Mouse (Mus musculus): Measurements from ENCODE around the gene BC005624.
"Not testable (repeated sequence)": the region's sequence is repeated elsewhere in the genome, so short reads cannot be mapped to it uniquely, and the experiment has no call there.

The BC005624 gene

DNA sequence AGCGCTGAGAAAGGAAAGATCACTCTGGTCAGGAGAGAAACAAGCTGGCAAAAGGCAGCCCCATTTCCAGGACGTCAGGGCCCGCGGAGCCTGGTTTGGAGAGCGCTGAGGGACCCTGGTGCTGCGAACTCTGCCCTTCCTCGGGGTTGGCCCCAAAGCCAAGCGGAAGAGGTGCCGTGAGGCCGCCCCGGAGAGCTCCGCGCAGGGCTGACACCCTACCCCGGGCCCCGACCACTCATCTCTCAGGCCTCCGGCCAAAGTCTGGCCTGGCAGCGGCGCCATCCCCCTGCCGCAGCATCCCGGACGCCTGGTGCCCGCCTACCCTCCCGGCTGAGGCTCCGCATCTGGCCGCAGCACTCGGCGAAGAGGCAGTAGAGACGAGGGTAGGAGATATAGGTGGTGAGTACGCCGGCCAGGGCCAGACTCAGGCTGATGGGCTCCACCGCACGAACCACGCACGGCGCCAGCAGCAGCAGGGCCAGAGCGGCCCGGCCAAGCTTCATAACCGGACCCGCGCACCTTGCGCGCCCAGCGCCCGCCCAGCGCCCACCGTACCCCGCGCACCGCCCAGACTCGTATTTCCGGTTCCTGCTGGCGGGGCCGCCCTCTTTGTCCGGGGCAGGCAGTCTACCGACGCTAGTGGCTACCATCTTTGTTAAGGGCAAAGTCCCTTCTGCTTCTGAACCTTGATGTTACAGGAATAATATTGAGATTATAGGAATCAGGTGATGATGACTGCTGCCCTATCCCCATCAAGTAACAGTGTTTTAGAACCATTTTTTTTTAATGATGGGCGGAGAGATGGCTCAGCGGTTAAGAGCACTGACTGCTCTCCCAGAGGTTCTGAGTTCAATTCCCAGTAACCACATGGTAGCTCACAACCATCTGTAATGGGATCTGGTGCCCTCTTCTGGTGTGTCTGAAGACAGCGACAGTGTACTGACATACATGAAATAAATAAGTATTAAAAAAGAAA lies 14.4 kb downstream of the BC005624 start, which contains the start of gene Tor1a:
Tor1a (minus strand) TSS at position 582 of the 976 bp plus-strand sequence.
- peak; percentile 87 for DNase-seq

DNA sequence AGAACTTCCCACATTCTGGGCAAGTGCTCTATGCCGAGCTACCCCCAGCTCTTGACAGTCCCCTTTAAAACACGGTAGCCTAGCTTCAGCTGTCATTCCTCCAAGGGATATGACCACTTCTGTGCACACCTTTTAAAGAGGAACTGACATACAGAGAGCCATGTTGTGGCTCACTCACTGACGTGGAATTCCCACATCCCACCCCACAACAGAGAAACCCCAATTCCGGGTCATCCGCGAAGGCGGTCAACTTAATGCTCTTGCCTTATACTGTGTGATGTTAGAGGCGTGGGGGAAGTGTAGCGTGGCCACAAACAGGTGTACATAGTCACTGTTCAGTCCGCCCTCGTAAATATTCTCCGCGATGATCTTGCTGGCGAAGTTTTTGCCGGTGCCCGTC lies 15.2 kb downstream of the BC005624 start:
- no peak for DNase-seq

DNA sequence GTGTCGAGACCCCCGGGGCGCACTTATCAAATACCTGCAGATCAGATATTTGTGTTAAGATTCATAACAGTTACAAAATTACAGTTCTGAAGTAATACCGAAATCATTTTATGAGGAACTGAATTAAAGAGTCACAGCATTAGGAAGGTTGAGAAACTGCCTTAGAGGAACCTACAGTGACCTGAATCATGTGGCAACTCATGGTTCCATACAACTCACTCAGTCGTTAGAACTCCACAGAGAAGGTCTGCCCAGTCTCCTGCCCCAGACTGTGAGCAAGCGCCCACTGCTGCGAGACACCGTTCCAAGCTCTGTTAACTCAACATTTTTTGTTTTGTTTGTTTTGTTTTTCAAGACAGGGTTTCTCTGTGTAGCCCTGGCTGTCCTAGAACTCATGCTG lies 16.4 kb downstream of the BC005624 start:
- DNase-seq = no peak

DNA sequence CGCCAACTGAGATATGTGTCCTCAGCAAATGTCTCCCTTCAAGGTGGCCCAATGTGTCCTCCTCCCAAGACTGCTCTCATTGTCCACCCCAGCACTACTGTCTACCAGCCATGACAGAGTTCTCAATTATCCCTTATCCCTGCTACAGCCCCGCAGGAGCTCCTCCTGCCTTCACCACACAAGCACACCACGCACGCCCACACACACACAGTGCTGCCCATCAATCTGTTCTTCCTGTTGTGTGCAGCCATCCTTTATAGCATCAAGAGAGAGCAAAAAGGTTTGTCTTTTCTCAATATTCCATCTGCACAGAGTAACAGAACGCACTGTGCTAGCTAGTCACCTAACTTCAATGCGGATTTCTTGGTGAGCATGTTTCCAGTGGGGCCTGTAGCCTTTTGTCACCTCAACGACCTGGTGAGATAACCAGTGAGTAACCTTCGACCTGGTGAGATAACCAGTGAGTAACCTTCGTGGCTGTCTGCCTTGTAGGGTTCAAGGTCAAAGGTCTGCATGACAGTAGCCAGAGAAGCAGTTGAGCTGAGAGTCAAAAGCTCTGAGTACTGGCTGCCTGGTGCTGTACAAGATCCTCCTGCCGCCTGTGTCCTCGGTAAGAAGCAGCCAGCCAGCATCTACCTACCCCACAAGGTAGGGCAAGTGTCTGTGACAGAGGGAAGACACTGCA lies 19.3 kb downstream of the BC005624 start:
- no peak for DNase-seq

DNA sequence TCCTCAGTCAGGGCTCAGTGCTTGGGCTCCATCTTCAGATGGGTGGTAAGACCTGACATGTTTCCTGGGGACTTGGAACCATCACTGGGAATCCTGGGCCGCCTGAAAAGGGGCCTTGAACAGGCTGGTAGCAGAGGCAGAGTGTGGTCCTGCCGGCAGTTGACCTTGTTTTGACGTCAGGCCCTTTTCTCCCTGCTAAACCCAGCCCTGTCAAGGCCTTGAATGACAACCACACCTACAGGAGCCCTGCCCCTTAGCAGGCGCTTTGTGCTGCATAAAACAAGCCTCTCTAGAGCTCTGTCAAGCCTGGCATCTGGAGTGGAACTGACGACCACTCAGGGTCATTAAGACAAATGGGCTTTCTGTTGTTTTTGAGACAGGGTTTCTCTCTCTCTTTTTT lies 22.1 kb downstream of the BC005624 start:
- no peak for DNase-seq

DNA sequence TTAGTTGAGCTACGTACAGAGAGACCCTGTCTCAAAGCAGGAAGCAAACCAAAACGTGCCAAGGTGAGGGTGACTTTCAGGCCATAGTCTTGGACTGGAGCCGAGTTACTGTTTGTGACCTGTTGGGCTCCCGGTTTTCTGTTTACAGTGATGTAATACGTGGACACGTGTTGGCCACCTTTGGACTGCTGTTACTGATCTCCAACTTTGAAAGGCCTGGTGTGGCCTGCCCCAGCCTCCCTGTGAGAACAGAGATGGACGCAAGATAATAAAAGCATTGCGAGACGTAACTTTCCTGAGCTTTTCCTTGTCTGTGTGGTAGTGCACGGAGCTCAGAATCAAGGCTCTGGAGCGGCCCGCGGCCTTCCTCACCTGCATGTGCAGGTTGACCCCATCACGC lies 23.3 kb downstream of the BC005624 start:
- DNase-seq = no peak

DNA sequence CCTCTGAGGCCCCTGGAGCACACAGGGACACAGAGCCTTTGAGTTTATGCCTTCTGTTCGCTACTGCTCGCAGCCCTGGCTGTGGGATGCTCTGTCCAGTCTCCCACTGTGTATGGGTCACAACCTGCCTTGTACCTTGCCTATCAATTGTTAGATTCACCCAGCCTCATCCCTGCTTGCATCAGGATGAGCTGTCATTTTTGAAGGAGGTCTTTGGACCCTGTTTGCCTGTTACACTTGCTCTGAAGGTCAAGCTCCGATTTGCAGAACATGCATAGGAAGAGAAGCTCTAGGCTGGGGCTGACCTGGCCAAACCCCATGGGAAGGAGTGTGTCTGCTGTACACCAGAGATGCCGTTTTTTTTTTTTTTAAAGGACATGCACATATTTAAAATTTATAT lies 24.5 kb downstream of the BC005624 start:
- DNase-seq = no peak

DNA sequence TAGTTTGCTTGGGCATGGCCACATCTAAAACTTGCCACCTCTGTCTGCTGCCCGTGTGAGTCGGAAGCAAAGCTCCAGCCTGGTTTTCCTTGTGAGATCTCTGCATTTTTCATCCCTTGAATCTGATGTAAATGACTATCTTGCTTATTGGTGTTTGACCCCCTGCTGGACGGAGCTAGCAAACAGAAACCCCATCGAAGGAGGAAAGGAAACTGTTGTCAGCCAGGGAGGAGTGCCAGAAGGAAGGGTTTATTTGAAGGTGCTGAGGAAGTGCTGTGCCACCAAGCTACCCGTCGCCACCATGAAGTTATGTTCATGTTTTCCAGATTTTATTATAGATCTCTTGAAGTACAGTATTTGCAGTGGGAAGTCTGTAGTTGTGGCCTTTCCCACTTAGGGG lies 27.2 kb downstream of the BC005624 start:
- no peak for DNase-seq

DNA sequence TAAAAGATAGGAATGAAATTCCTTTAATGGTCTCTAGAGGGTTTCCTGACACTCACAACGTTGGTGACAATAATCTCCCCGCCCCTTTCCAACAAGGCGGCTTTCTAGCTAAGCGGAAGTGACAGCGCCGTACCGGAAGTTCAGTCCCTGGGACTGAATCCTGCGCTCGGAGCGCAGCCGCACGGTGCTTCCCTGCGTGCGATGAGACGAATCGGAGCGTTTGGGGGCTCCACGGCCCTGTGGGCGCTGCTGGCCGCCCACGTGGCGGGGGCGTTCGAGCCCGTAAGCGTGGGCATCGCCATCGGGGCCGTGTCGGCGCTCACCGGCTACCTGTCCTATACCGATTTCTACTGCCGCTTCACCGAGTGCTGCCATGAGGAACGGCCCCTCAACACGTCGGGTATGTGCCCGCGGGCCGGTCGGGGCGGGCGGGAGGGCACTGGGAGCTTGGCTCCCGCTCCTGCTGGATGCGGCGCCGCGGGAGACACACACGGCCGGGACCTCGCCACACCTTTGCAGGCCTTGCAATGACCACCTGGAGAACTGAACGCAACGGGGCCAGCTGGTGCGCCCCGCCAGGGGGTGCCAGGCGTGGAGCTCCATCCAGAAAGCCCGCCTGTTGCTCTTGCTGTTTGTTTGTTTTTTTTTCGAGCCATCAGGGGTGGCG lies 29.0 kb downstream of the BC005624 start, which contains the start of gene Tor1b:
Tor1b (plus strand) TSS at position 136 of the 667 bp plus-strand sequence.
- DNase-seq = peak; percentile 78

DNA sequence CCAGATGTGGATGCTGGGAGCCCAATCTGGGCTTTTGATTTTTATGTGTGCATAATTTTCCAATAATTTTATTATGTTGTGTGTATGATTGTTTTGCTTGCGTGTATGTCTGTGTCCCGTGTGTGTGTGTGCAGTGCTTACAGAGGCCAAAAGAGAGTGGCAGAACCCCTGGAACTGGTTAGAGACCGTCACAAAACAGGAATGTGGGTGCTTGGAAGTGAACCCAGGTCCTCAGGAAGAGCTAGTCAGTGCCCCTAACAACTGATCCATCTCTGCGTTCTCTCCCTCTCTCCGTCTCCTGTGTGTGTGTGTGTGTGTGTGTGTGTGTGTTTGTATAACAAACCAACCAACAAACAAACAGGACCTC lies 29.6 kb downstream of the BC005624 start:
- no peak for DNase-seq

DNA sequence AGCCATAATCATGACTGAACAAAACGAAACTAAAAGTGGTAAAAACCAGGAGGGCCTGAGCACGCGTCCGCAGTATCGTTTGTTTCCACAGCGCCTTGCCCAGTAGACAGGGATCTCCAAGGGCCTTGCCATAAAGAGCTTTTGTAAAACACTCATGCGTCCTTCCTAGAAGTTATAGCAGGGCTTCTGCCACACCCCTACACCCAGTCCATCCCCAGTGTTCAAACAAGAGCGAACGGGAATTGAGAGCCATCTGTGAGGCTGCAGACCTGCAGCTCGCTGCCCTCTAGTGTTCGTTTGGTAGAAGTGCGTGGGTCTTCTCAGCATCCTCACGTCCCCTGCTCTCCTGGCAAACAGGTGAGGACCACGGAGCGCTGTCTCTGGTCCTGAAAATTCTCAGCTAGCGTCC lies 39.4 kb downstream of the BC005624 start:
- DNase-seq = peak; percentile 43

DNA sequence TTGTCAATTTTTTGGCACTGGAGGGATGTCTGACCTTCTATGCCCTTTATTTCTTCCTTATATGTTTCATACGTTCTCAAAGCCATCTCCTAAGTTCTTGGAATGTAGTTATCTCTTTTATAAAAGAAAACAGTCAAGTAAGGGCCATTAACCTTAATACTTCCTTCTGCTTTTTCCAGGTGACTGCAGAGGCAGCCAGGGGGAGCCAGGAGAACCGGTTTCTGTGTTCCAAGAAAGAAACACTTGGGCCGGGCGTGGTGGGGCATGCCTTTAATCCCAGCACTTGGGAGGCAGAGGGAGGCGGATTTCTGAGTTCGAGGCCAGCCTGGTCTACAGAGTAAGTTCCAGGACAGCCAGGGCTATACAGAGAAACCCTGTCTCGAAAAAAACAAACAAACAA lies 39.9 kb downstream of the BC005624 start:
- DNase-seq = not testable (repeated sequence)

DNA sequence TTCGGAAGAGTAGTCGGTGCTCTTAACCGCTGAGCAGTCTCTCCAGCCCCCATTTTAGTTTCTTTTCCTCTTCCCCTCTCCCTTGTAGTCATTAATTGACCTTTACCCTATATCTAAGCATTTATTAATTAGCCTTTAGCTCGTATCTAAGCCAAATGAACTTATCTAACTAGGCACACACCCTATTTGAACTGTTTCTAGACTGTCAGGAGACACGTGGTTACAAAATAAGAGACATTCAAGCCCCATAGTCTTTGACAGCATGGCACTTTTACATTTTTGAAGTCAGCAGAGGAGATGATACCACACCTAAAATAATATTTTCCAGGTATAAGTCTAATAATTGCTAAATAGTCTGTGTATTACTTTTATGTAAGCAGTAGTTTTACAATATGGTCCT lies 40.4 kb downstream of the BC005624 start:
- DNase-seq = no peak

DNA sequence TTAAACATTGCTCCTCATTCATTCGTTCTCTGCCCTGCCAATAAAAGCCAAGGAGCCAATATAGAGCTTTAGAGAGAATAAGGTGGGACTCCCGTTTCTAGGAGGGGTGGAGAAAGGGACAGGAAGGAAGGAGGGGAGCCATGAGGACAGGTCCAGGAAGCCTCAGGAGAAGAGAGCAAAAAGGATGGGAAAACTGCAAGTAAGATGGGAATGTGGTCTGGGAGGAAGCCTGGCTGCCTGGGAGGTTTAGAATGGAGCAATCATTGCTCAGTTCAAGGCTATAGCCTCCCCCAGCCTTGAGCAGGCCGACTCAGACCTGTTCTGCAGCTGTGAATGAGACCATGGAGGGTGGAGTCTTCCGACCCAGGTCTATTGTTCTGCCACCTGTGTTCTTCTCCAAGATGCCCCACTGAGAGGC lies 43.4 kb downstream of the BC005624 start:
- no peak for DNase-seq

DNA sequence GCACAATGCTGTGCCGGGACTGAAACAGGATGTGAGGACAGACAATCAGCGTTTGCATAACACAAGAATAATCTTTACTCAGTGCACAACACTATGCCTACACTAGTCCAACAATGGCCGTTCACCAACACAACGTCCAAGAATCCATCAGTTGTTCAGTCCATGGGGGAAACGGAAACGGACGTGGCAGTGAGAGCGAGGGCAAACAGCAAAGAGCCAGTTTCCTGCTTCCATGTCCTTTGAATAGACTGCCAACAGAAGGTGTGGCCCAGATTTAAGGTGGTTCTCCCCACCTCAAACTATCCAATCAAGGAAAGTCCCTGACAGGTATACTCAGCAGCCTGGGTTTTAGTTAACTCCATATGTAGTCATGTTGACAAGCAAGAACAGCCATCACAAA lies 44.3 kb downstream of the BC005624 start:
- DNase-seq = no peak

DNA sequence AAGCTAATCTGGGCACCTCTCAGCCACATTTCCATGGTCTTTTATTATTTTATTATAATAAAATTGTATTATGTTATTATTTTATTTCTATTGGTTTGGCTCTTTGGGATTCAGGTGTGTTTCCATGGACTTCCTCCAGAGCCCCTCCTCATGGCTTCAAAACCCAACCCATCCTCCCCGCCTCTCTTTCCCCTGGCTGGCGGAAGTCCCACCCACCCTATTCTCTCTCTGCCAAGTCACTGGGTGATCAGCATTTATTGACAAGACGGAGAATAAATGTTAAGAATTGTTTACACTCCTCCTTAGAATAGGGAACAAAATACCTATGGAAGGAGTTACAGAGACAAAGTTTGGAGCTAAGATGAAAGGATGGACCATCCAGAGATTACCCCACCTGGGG lies 45.2 kb downstream of the BC005624 start:
- no peak for DNase-seq

DNA sequence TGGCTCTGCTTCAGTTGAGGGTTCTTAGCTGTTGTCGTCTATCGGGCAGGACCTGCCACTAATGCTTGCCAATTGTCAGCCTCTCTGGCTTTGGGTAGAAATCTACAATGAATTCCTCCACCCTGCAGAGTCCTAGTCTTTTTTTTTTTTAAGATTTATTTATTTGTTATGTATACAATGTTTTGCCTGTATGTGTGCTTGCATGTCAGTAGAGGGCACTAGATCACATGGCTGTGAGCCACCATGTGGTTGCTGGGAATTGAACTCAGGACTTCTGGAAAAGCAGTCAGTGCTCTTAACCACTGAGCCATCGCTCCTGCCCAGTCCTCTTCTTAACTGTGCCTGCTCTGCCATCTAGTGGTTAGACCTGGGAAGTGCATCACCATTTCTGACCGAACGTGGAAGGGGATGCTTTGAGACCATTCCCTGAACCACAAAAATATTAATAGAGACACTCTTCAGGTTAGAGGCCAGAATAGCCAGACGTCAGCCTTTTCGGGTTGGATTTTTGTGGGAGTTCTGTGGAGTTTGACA lies 48.0 kb downstream of the BC005624 start:
- DNase-seq = peak; percentile 63

DNA sequence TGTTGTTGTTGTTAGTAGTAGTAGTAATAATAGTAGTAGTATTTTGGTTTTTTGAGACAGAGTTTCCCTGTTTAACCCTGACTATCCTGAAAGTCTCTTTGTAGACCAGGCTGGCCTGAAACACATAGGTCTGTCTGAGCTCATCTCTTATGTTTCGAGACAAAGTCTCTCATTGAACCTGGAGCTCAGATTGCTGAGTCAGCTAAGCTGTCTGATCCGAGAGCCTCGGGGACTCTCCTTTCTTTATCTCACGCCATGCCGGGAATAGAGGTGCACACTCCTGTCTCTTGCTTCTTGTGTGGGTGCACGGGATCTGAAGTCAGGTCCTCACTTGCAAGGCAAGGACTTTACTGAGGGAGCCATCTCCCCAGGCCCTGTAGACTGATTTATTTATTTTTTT lies 49.0 kb downstream of the BC005624 start:
- DNase-seq = no peak

DNA sequence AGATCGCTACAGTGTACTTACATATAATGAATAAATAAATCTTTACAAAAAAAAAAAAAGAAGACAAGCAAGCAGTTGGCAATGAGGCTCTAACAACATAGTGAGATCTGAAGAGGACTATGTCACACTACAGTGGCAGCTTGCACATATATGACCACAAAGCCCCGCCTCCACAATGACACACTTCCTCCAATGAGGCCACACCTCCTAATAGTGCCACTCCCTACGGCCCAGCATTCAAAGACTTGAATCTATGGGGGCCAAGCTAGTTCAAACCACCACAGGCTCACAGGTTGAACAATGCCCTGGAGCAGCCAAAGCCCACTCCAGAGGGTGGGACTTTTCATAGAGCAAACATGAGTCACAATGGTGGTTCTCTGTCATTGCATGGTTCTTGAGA lies 50.1 kb downstream of the BC005624 start:
- no peak for DNase-seq

DNA sequence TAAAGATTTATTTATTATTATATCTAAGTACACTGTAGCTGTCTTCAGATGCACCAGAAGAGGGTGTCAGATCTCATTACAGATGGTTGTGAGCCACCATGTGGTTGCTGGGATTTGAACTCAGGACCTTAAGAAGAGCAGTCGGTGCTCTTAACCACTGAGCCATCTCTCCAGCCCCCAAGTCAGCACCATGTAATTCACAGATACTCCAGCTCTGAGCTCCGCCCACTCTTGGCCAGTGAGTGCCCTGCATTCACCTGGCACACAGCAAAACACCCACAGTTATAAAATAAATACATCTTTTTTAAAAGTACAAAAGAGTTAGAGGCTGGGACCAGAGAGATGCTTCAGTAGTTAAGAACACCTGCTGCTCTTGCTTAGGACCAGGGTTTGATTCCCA lies 51.2 kb downstream of the BC005624 start:
- not testable (repeated sequence) for DNase-seq

DNA sequence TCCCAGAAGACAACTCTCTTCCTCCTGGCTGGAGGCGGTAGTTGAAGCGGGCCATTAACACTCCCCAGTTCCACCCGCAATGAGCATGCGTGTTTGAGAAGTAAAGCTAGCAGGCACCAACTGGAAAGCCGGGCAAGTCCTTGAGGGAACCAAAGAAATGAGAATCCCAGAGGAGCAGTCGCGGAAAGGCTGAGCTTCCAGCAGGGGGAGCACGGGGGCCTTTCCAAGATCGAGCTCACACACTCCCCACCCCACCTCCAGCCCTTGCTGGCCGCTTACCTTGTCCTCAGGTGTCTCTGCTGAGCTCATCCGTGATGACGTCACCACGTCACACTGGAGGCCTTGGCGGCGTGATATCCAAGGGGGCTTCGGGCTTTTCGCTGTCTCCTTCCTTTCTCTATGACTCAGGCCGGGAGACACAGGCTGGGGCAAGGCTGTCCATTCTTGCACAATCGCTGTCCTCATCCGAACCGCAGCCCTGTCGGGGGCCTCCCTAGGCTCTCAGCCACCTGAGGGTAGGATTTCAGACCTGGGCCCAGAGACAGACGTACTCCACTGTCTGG lies 52.4 kb downstream of the BC005624 start, which contains the start of gene Ptges:
Ptges (minus strand) TSS at position 381 of the 563 bp plus-strand sequence.
- peak; percentile 73 for DNase-seq

DNA sequence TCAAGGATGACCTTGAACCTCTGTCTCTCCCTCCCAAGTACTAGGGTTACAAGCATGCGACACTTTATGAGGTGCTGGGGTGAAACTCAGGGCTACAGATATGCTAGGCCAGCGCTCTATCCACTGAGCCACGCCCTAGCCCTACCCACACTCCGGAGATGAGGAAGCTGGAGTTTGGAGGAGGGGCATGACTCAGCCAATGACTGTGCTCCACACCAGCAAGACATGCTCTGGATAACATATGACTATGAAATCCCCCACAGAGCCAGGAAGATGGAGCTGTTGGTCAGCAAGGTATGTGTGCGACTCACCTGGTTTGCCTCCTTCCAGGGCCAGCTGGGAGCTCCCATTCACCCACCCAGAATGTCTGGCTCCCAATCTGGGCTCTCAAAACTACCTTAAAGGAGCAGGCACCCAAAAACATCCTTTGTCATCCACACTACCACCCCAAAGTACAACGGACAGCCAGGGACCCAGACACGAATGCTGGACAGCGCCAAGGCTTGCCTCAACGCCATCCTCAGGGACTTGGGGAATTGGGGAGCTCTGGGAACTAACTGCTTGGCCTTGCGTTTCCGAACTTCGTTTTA lies 53.0 kb downstream of the BC005624 start:
- DNase-seq = no peak

All from cerebellum, adult 11 months (tissue).